Mouse (Mus musculus) liver, embryonic 14.5 days (tissue): ENCODE data around the gene Bcl2l13.

ENCODE experiments used
- CTCF ChIP-seq: IDR thresholded peaks from 2 replicates; pipeline ENCODE4 v1.5.1; 2016; ENCODE audit warnings: antibody characterized with exemption, low read depth, control low read depth
- EP300 ChIP-seq: IDR thresholded peaks from 2 replicates; pipeline ENCODE4 v1.6.1; 2016; ENCODE audit warnings: antibody characterized with exemption, low read depth

- TF ChIP-seq EP300 (0 out of 2 replicates have a peak, but pooled peaks have one; percentile 23), CTCF (peak; percentile 33)
These were observed 88.8 kb downstream of the Bcl2l13 start for GRCm38 (mm10) chr6:120924791-120925321.
